Mouse (Mus musculus) liver, embryonic 11.5 days (tissue): ENCODE measurements around the gene Nfe2l1. TPM values are rescaled to one million over a fixed set of nuclear protein-coding genes. Genes with fewer than 3 reads are reported as not detected.

Experiments used
- ATAC-seq: fragments of 200-750 bp; cut with Nextera tagmentation; replicated peaks from 2 replicates; pipeline ENCODE4 v1.8.0; 2017; ENCODE audit warnings: moderate number of reproducible peaks, mild to moderate bottlenecking, moderate TSS enrichment, moderate library complexity; ENCODE audit not compliant: low FRiP score
- DNase-seq: peaks from one replicate; pipeline ENCODE4 v3.0.0-alpha.2; 2017; ENCODE audit warnings: low spot score
- H3K27ac ChIP-seq: fragments of 300-500 bp; sonication (generic); 2 replicates; pipeline ENCODE4 v1.5.1; 2014; ENCODE audit warnings: mild to moderate bottlenecking, low read depth, low read length, control low read depth
- H3K27me3 ChIP-seq: fragments of 300-500 bp; sonication (generic); replicated peaks from 2 replicates; pipeline ENCODE4 v1.6.1; 2014; ENCODE audit warnings: low read length, mixed read lengths; ENCODE audit not compliant: control insufficient read depth, insufficient read depth
- H3K36me3 ChIP-seq: fragments of 300-500 bp; sonication (generic); 2 replicates; pipeline ENCODE4 v1.6.1; 2014; ENCODE audit warnings: mild to moderate bottlenecking, low read length, moderate library complexity, mixed read lengths; ENCODE audit not compliant: control insufficient read depth, insufficient read depth
- H3K4me1 ChIP-seq: fragments of 300-500 bp; sonication (generic); replicated peaks from 2 replicates; pipeline ENCODE4 v1.6.1; 2014; ENCODE audit warnings: low read length, mixed read lengths; ENCODE audit not compliant: control insufficient read depth, insufficient read depth
- H3K4me2 ChIP-seq: fragments of 300-500 bp; sonication (generic); 2 replicates; pipeline ENCODE4 v1.6.1; 2014; ENCODE audit warnings: mild to moderate bottlenecking, control low read depth, moderate library complexity
- H3K4me3 ChIP-seq: fragments of 300-500 bp; sonication (generic); 2 replicates; pipeline ENCODE4 v1.5.1; 2014; ENCODE audit warnings: low read depth, low read length, control low read depth
- H3K9ac ChIP-seq: fragments of 300-500 bp; sonication (generic); 2 replicates; pipeline ENCODE4 v1.6.1; 2014; ENCODE audit warnings: low read depth, low read length, control low read depth
- H3K9me3 ChIP-seq: fragments of 300-500 bp; sonication (generic); 2 replicates; pipeline ENCODE4 v1.6.1; 2016; ENCODE audit warnings: low read length, inconsistent platforms, mixed read lengths; ENCODE audit not compliant: control insufficient read depth
- WGBS: fragments of 180-500 bp; shearing (Covaris S2); extraction: QIAGEN DNeasy Blood & Tissue Kit; methylation state at CpG from one replicate; pipeline ENCODE4 v1.1.7; 2014; 5-methylcytosine and 5-hydroxymethylcytosine counted together
- polyA plus RNA-seq: library from polyadenylated mRNA; unstranded; fragments of >200 nt; fragmentation: Nextera tagmentation; extraction: Ambion mirVana; gene quantifications from 2 replicates; pipeline ENCODE4 v1.2.1, GENCODE M21; 2014

Nfe2l1 gene
- polyA plus RNA-seq, 1 experiment from 2014 or later: 27.6 TPM

- ATAC-seq: no peak
- Histone ChIP-seq H3K4me2 (no peak overlapping the region), H3K36me3 (no peaks in the 10 kb centered on the region)
These were observed 8.6 kb upstream of the Nfe2l1 start for GRCm38 (mm10) chr11:96838341-96838740.

GRCm38 (mm10) chr11:96837298-96837697, 7.5 kb upstream of the Nfe2l1 start:
- Histone ChIP-seq H3K4me1 (no peaks in the 10 kb centered on the region), H3K27me3 (no peaks in the 10 kb centered on the region; the same call in 1 of the 2 replicates), H3K4me3 (no peak overlapping the region), H3K9ac (no peak overlapping the region), H3K9me3 (no peaks in the 10 kb centered on the region), H3K27ac (no peak overlapping the region), H3K4me2 (no peak overlapping the region), H3K36me3 (no peaks in the 10 kb centered on the region)
- 37% methylated on average over 9 of the region's 9 CpGs for WGBS
- no peak for ATAC-seq
- DNase-seq: no peak

More at GRCm38 (mm10) chr11:96838341-96838740, 8.6 kb upstream of the Nfe2l1 start:
- no peak overlapping the region for H3K4me3 ChIP-seq
- no peak for DNase-seq
- H3K27me3 ChIP-seq: no peaks in the 10 kb centered on the region; the same call in 1 of the 2 replicates
- 64% methylated on average over 4 of the region's 4 CpGs for WGBS
- no peaks in the 10 kb centered on the region for H3K9me3 ChIP-seq
- no peak overlapping the region for H3K27ac ChIP-seq
- no peak overlapping the region for H3K9ac ChIP-seq
- no peaks in the 10 kb centered on the region for H3K4me1 ChIP-seq

GRCm38 (mm10) chr11:96834127-96834526, 4.4 kb upstream of the Nfe2l1 start:
- no peaks in the 10 kb centered on the region for H3K36me3 ChIP-seq
- H3K4me3 ChIP-seq: no peak overlapping the region
- WGBS: 74% methylated on average over 1 of the region's 1 CpGs
- H3K27ac ChIP-seq: no peak overlapping the region
- H3K9me3 ChIP-seq: no peaks in the 10 kb centered on the region
- peaks cover 10% of the 10 kb centered on the region for H3K4me1 ChIP-seq
- no peak overlapping the region for H3K9ac ChIP-seq
- DNase-seq (no peak), ATAC-seq (no peak)
- no peak overlapping the region for H3K4me2 ChIP-seq
- H3K27me3 ChIP-seq: no peaks in the 10 kb centered on the region; the same call in 1 of the 2 replicates

GRCm38 (mm10) chr11:96832973-96833372, 3.2 kb upstream of the Nfe2l1 start:
- Histone ChIP-seq H3K4me3 (no peak overlapping the region), H3K9me3 (no peaks in the 10 kb centered on the region), H3K27ac (no peak overlapping the region), H3K27me3 (no peaks in the 10 kb centered on the region; the same call in 1 of the 2 replicates), H3K4me2 (no peak overlapping the region), H3K4me1 (peaks cover 19% of the 10 kb centered on the region), H3K9ac (no peak overlapping the region), H3K36me3 (no peaks in the 10 kb centered on the region)
- ATAC-seq: no peak
- DNase-seq: no peak
- WGBS: 57% methylated on average over 2 of the region's 2 CpGs

- Histone ChIP-seq H3K27me3 (no peaks in the 10 kb centered on the region; the same call in 1 of the 2 replicates), H3K4me1 (peaks cover 23% of the 10 kb centered on the region), H3K4me3 (no peak overlapping the region), H3K4me2 (no peak overlapping the region), H3K9me3 (no peaks in the 10 kb centered on the region), H3K27ac (no peak overlapping the region), H3K36me3 (peaks cover 2% of the 10 kb centered on the region; the same call in 1 of the 2 replicates), H3K9ac (no peak overlapping the region)
- 85% methylated on average over 3 of the region's 3 CpGs for WGBS
- ATAC-seq (no peak), DNase-seq (no peak)
These were observed 2.8 kb upstream of the Nfe2l1 start for GRCm38 (mm10) chr11:96832541-96832940.

- Histone ChIP-seq H3K4me2 (no peak overlapping the region), H3K27ac (no peak overlapping the region)
- 76% methylated on average over 4 of the region's 4 CpGs for WGBS
These were observed 1.7 kb upstream of the Nfe2l1 start for GRCm38 (mm10) chr11:96831516-96831915.

GRCm38 (mm10) chr11:96830539-96831216, 910 bp upstream of the Nfe2l1 start:
- ATAC-seq (no peak), DNase-seq (no peak)
- Histone ChIP-seq H3K4me3 (peak overlapping the region; percentile 91), H3K4me1 (peaks cover 37% of the 10 kb centered on the region), H3K4me2 (peak overlapping the region; percentile 74), H3K9me3 (no peaks in the 10 kb centered on the region), H3K36me3 (peaks cover 9% of the 10 kb centered on the region), H3K9ac (peak overlapping the region; percentile 80), H3K27me3 (no peaks in the 10 kb centered on the region), H3K27ac (peak overlapping the region; percentile 77)
- WGBS: 15% methylated on average over 13 of the region's 13 CpGs

More at GRCm38 (mm10) chr11:96831516-96831915, 1.7 kb upstream of the Nfe2l1 start:
- Histone ChIP-seq H3K9ac (no peak overlapping the region), H3K4me3 (no peak overlapping the region), H3K9me3 (no peaks in the 10 kb centered on the region), H3K36me3 (peaks cover 7% of the 10 kb centered on the region), H3K27me3 (no peaks in the 10 kb centered on the region), H3K4me1 (peaks cover 31% of the 10 kb centered on the region)
- ATAC-seq (no peak), DNase-seq (no peak)

GRCm38 (mm10) chr11:96829403-96829812, 360 bp downstream of the Nfe2l1 start:
- DNase-seq (peak; percentile 89), ATAC-seq (peak; percentile 85)
- peak overlapping the region; percentile 91 for H3K4me3 ChIP-seq
- peaks cover 9% of the 10 kb centered on the region for H3K36me3 ChIP-seq
- H3K9ac ChIP-seq: peak overlapping the region; percentile 97
- 1% methylated on average over 33 of the region's 33 CpGs for WGBS
- H3K4me2 ChIP-seq: peak overlapping the region; percentile 95
- peak overlapping the region; percentile 99 for H3K27ac ChIP-seq
- H3K9me3 ChIP-seq: no peaks in the 10 kb centered on the region
- H3K4me1 ChIP-seq: peaks cover 49% of the 10 kb centered on the region
- H3K27me3 ChIP-seq: no peaks in the 10 kb centered on the region

GRCm38 (mm10) chr11:96828881-96829280, 887 bp downstream of the Nfe2l1 start:
- peaks cover 54% of the 10 kb centered on the region for H3K4me1 ChIP-seq
- no peak for ATAC-seq

More at GRCm38 (mm10) chr11:96828881-96829280, 887 bp downstream of the Nfe2l1 start:
- Histone ChIP-seq H3K9ac (peak overlapping the region; percentile 97), H3K27ac (peak overlapping the region; percentile 99; the same call in 1 of the 2 replicates), H3K4me3 (peak overlapping the region; percentile 91), H3K36me3 (peaks cover 9% of the 10 kb centered on the region), H3K27me3 (no peaks in the 10 kb centered on the region), H3K9me3 (no peaks in the 10 kb centered on the region), H3K4me2 (peak overlapping the region; percentile 95)
- DNase-seq: no peak
- WGBS: 15% methylated on average over 10 of the region's 10 CpGs
